Mouse (Mus musculus): ENCODE measurements around the gene Clec11a. TPM values are rescaled to one million over a fixed set of nuclear protein-coding genes. Genes with fewer than 3 reads are reported as not detected.

The Clec11a gene
- polyA plus RNA-seq (2016; fragmentation: Nextera tagmentation; extraction: Ambion mirVana) = 2.2 and 2.4 TPM in 2 replicates

GRCm38 (mm10) chr7:44306516-44307240, at the start of gene Clec11a:
Gene Clec11a, minus strand, starts transcription at chr7:44306902.
- 43% methylated on average over 6 of the region's 6 CpGs for WGBS
- no peak for DNase-seq (ENCODE audit: low spot score)
- Histone ChIP-seq H3K9me3 (replicated peaks) (no peaks in the 10 kb centered on the region), H3K27me3 (ENCODE audit: low read depth, poor library complexity, severe bottlenecking) (peaks cover 57% of the 10 kb centered on the region), H3K27ac (replicated peaks) (peak within 1 kb of the TSS; percentile 98), H3K36me3 (no peaks in the 10 kb centered on the region), H3K4me3 (peak within 1 kb of the TSS; percentile 70), H3K4me1 (peaks cover 53% of the 10 kb centered on the region)

GRCm38 (mm10) chr7:44355411-44355810, 48.7 kb upstream of the Clec11a start:
- no peaks in the 10 kb centered on the region for H3K9me3 ChIP-seq (replicated peaks)
- no peak overlapping the region for H3K4me3 ChIP-seq
- no peak overlapping the region for H3K27ac ChIP-seq (replicated peaks)
- DNase-seq (ENCODE audit: low spot score) = no peak
- H3K36me3 ChIP-seq = no peaks in the 10 kb centered on the region
- peaks cover 90% of the 10 kb centered on the region for H3K4me1 ChIP-seq
- 77% methylated on average over 6 of the region's 6 CpGs for WGBS
- H3K27me3 ChIP-seq (ENCODE audit: low read depth, poor library complexity, severe bottlenecking) = peaks cover 93% of the 10 kb centered on the region

GRCm38 (mm10) chr7:44353601-44354340, 47.1 kb upstream of the Clec11a start:
- peak; percentile 62 for DNase-seq (ENCODE audit: low spot score)
- Histone ChIP-seq H3K4me1 (peaks cover 80% of the 10 kb centered on the region), H3K9me3 (replicated peaks) (no peaks in the 10 kb centered on the region), H3K4me3 (peak overlapping the region; percentile 46), H3K27me3 (ENCODE audit: low read depth, poor library complexity, severe bottlenecking) (peaks cover 99% of the 10 kb centered on the region), H3K27ac (replicated peaks) (no peak overlapping the region), H3K36me3 (no peaks in the 10 kb centered on the region)
- 2% methylated on average over 35 of the region's 35 CpGs for WGBS

GRCm38 (mm10) chr7:44352750-44353600, 46.3 kb upstream of the Clec11a start:
- peak overlapping the region; percentile 46 for H3K4me3 ChIP-seq
- no peaks in the 10 kb centered on the region for H3K36me3 ChIP-seq
- H3K27ac ChIP-seq (replicated peaks) = 0 out of 2 replicates have a peak overlapping the region, but pooled peaks have one; percentile 2
- peaks cover 73% of the 10 kb centered on the region for H3K4me1 ChIP-seq
- 2% methylated on average over 71 of the region's 71 CpGs for WGBS
- peaks cover 100% of the 10 kb centered on the region for H3K27me3 ChIP-seq (ENCODE audit: low read depth, poor library complexity, severe bottlenecking)
- DNase-seq (ENCODE audit: low spot score) = peak; percentile 52
- H3K9me3 ChIP-seq (replicated peaks) = no peaks in the 10 kb centered on the region

GRCm38 (mm10) chr7:44351881-44352749, 45.4 kb upstream of the Clec11a start:
- peak; percentile 36 for DNase-seq (ENCODE audit: low spot score)
- peaks cover 100% of the 10 kb centered on the region for H3K27me3 ChIP-seq (ENCODE audit: low read depth, poor library complexity, severe bottlenecking)
- H3K4me3 ChIP-seq = peak overlapping the region; percentile 46
- 0 out of 2 replicates have a peak overlapping the region, but pooled peaks have one; percentile 2 for H3K27ac ChIP-seq (replicated peaks)
- H3K36me3 ChIP-seq = no peaks in the 10 kb centered on the region
- H3K4me1 ChIP-seq = peaks cover 65% of the 10 kb centered on the region
- 4% methylated on average over 71 of the region's 71 CpGs for WGBS
- H3K9me3 ChIP-seq (replicated peaks) = no peaks in the 10 kb centered on the region

GRCm38 (mm10) chr7:44350957-44351711, 44.4 kb upstream of the Clec11a start:
- H3K27ac ChIP-seq (replicated peaks) = peak overlapping the region; percentile 66
- 6% methylated on average over 25 of the region's 25 CpGs for WGBS
- peak; percentile 89 for DNase-seq (ENCODE audit: low spot score)
- no peaks in the 10 kb centered on the region for H3K36me3 ChIP-seq
- H3K4me3 ChIP-seq = peak overlapping the region; percentile 46
- peaks cover 93% of the 10 kb centered on the region for H3K27me3 ChIP-seq (ENCODE audit: low read depth, poor library complexity, severe bottlenecking)
- no peaks in the 10 kb centered on the region for H3K9me3 ChIP-seq (replicated peaks)
- peaks cover 55% of the 10 kb centered on the region for H3K4me1 ChIP-seq

- no peak overlapping the region for H3K27ac ChIP-seq (replicated peaks)
- WGBS = 24% methylated on average over 3 of the region's 3 CpGs
- no peak overlapping the region for H3K4me3 ChIP-seq
- peaks cover 15% of the 10 kb centered on the region; the same call in 1 of the 2 replicates for H3K36me3 ChIP-seq
- H3K4me1 ChIP-seq = peaks cover 40% of the 10 kb centered on the region
- DNase-seq (ENCODE audit: low spot score) = no peak
- H3K9me3 ChIP-seq (replicated peaks) = no peaks in the 10 kb centered on the region
- H3K27me3 ChIP-seq (ENCODE audit: low read depth, poor library complexity, severe bottlenecking) = peaks cover 78% of the 10 kb centered on the region
Measured at GRCm38 (mm10) chr7:44349043-44349442, 42.3 kb upstream of the Clec11a start.

- H3K36me3 ChIP-seq = peaks cover 15% of the 10 kb centered on the region; the same call in 1 of the 2 replicates
- no peak overlapping the region for H3K4me3 ChIP-seq
- H3K27me3 ChIP-seq (ENCODE audit: low read depth, poor library complexity, severe bottlenecking) = peaks cover 73% of the 10 kb centered on the region
- H3K27ac ChIP-seq (replicated peaks) = no peak overlapping the region
- peaks cover 10% of the 10 kb centered on the region for H3K4me1 ChIP-seq
- WGBS = 76% methylated on average over 12 of the region's 12 CpGs
- DNase-seq (ENCODE audit: low spot score) = no peak
- H3K9me3 ChIP-seq (replicated peaks) = no peaks in the 10 kb centered on the region
Measured at GRCm38 (mm10) chr7:44344622-44345021, 37.9 kb upstream of the Clec11a start.

GRCm38 (mm10) chr7:44343459-44344015, 36.8 kb upstream of the Clec11a start:
- DNase-seq (ENCODE audit: low spot score) = no peak
- Histone ChIP-seq H3K4me1 (peaks cover 10% of the 10 kb centered on the region), H3K9me3 (replicated peaks) (no peaks in the 10 kb centered on the region), H3K36me3 (peaks cover 15% of the 10 kb centered on the region; the same call in 1 of the 2 replicates), H3K4me3 (no peak overlapping the region), H3K27ac (replicated peaks) (0 out of 2 replicates have a peak overlapping the region, but pooled peaks have one; percentile 23), H3K27me3 (ENCODE audit: low read depth, poor library complexity, severe bottlenecking) (peaks cover 73% of the 10 kb centered on the region)
- WGBS = 32% methylated on average over 11 of the region's 11 CpGs

- no peak overlapping the region for H3K27ac ChIP-seq (replicated peaks)
- 69% methylated on average over 5 of the region's 5 CpGs for WGBS
- H3K27me3 ChIP-seq (ENCODE audit: low read depth, poor library complexity, severe bottlenecking) = peaks cover 74% of the 10 kb centered on the region
- peaks cover 15% of the 10 kb centered on the region; the same call in 1 of the 2 replicates for H3K36me3 ChIP-seq
- H3K4me3 ChIP-seq = no peak overlapping the region
- no peaks in the 10 kb centered on the region for H3K9me3 ChIP-seq (replicated peaks)
- no peak for DNase-seq (ENCODE audit: low spot score)
- H3K4me1 ChIP-seq = peaks cover 19% of the 10 kb centered on the region
Measured at GRCm38 (mm10) chr7:44341714-44342113, 35.0 kb upstream of the Clec11a start.

GRCm38 (mm10) chr7:44341119-44341518, 34.4 kb upstream of the Clec11a start:
- WGBS = 92% methylated on average over 10 of the region's 10 CpGs

More at GRCm38 (mm10) chr7:44341119-44341518, 34.4 kb upstream of the Clec11a start:
- Histone ChIP-seq H3K4me1 (peaks cover 25% of the 10 kb centered on the region), H3K27ac (replicated peaks) (no peak overlapping the region), H3K36me3 (peaks cover 15% of the 10 kb centered on the region; the same call in 1 of the 2 replicates), H3K27me3 (ENCODE audit: low read depth, poor library complexity, severe bottlenecking) (peaks cover 80% of the 10 kb centered on the region), H3K9me3 (replicated peaks) (no peaks in the 10 kb centered on the region), H3K4me3 (no peak overlapping the region)
- no peak for DNase-seq (ENCODE audit: low spot score)

All from midbrain, embryonic 10.5 days (tissue).